Mouse (Mus musculus) megakaryocyte-erythroid progenitor cell, adult 5-6 weeks (primary cell): ENCODE data around the gene Hoxc11. TPM values are rescaled to one million over a fixed set of nuclear protein-coding genes. Genes with fewer than 3 reads are reported as not detected.
A peak's percentile ranks its signal among the peaks of the same experiment; 100 is the strongest.

Experiments
- ATAC-seq: replicated peaks from 2 replicates; pipeline ENCODE4 v1.8.0; 2016; ENCODE audit warnings: mild to moderate bottlenecking, inconsistent platforms; ENCODE audit not compliant: severe bottlenecking, poor library complexity, low FRiP score, low TSS enrichment
- total RNA-seq, 2 experiments: library from RNA; stranded (forward) in 1 of 2; stranded (reverse) in 1 of 2; fragments of 200-1000, 215-1000 nt in 1 of 2; fragments of >200 nt in 1 of 2; fragmentation: Nextera tagmentation in 1 of 2; gene quantifications; 2 replicates each; pipeline ENCODE4 v1.2.3; 2014 to 2017

Hoxc11 gene
- total RNA-seq, 2 experiments from 2014 or later = not detected

- ATAC-seq = peak; percentile 46
Measured at GRCm38 (mm10) chr15:102999183-102999831, 45.1 kb downstream of the Hoxc11 start.

- no peak for ATAC-seq
Measured at GRCm38 (mm10) chr15:102999955-103000354, 45.7 kb downstream of the Hoxc11 start.

GRCm38 (mm10) chr15:103000501-103000901 is 46.3 kb downstream of the Hoxc11 start:
- ATAC-seq = no peak

DNA sequence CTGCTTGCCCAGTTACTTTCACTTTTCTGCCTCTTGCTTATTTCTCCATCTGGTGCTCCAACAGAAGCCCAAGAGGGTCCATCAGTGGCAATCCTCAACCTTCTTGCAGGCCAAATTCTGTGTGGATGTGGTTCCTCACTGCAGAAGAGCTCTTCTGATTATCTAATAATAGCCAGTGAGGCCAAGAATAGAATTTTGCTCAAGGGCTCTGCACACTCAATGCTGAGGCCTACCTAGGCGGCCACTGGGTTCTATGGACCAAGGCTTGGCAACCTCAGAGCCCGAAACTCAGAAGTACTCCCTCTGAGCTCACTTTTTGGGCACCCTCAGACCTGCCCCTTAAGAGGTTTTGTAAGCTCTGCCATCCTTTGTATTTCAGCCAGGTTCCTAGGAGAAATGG is 47.1 kb downstream of the Hoxc11 start:
- no peak for ATAC-seq

GRCm38 (mm10) chr15:103002156-103002555 is 47.9 kb downstream of the Hoxc11 start:
- no peak for ATAC-seq

GRCm38 (mm10) chr15:103002821-103003448 is 48.7 kb downstream of the Hoxc11 start:
- no peak for ATAC-seq

DNA sequence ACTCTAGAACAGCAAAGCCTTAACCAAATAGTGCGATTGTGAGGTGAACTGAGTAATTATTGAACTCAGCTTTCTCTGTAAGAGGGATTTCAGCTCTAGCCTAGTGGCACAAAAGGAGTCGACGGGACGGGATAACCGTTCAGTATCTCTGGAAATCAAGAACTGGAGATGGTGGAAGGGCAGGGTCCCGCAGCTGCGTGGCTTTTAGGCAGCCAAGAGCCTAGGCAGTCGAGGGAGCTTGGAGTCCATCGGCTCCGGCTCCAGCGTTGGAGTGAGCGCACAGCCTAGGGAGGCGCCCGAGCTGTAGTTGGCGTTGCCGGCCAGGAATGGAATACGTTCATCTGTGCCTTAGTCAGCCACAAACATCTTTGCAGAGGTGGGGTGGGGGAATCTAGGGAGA is 51.1 kb downstream of the Hoxc11 start:
- no peak for ATAC-seq

DNA sequence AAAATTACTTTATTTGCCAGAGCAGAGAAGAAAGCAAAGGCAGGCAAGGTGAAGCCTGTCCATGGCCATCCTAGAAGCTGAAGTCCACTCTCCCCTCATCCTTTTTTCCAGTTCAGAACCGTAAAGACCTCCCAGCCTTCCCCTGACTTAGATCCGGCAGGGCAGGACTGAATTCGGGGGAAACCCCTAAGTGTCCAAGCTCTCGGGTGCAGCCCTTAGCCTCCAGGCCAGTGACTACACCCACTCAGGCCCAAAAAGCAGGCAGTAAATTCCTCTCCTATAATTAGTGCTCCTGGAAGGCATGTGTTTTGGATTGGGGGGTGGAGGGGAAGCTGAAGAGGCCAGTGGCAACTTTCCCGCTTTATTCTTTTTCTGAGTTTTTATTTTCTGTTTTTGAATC is 51.6 kb downstream of the Hoxc11 start:
- ATAC-seq = no peak

GRCm38 (mm10) chr15:103006326-103006725 is 52.1 kb downstream of the Hoxc11 start:
- ATAC-seq = no peak

Other genes with a start within 250 kb of the Hoxc11 start
- 11.3 and 14.1 TPM in 2 replicates for gene Calcoco1, start 232.2 kb upstream of the Hoxc11 start, total RNA-seq (2014; fragmentation: Nextera tagmentation)
- 12.6 and 20.3 TPM in 2 replicates for gene Calcoco1, start 232.2 kb upstream of the Hoxc11 start, total RNA-seq (2017)
- not detected in 2 replicates for gene Hoxc13, start 33.3 kb upstream of the Hoxc11 start, total RNA-seq (2014; fragmentation: Nextera tagmentation)
- not detected in 2 replicates for gene Hoxc13, start 33.3 kb upstream of the Hoxc11 start, total RNA-seq (2017)
- gene Hoxc12, start 17.7 kb upstream of the Hoxc11 start, total RNA-seq (2014; fragmentation: Nextera tagmentation) = not detected in 2 replicates
- not detected in 2 replicates for gene Hoxc12, start 17.7 kb upstream of the Hoxc11 start, total RNA-seq (2017)
- gene Hoxc10, start 12.4 kb downstream of the Hoxc11 start, total RNA-seq (2014; fragmentation: Nextera tagmentation) = not detected in 2 replicates
- not detected in 2 replicates for gene Hoxc10, start 12.4 kb downstream of the Hoxc11 start, total RNA-seq (2017)
- gene Hoxc5, start 13.0 kb downstream of the Hoxc11 start, total RNA-seq (2014; fragmentation: Nextera tagmentation) = not detected in 2 replicates
- gene Hoxc5, start 13.0 kb downstream of the Hoxc11 start, total RNA-seq (2017) = not detected in 2 replicates
- gene Hoxc9, start 22.0 kb downstream of the Hoxc11 start, total RNA-seq (2014; fragmentation: Nextera tagmentation) = not detected in 2 replicates
- not detected in 2 replicates for gene Hoxc9, start 22.0 kb downstream of the Hoxc11 start, total RNA-seq (2017)
- not detected in 2 replicates for gene Hoxc8, start 36.2 kb downstream of the Hoxc11 start, total RNA-seq (2014; fragmentation: Nextera tagmentation)
- not detected in 2 replicates for gene Hoxc8, start 36.2 kb downstream of the Hoxc11 start, total RNA-seq (2017)
- not detected in 2 replicates for gene Hoxc6, start 43.8 kb downstream of the Hoxc11 start, total RNA-seq (2014; fragmentation: Nextera tagmentation)
- gene Hoxc6, start 43.8 kb downstream of the Hoxc11 start, total RNA-seq (2017) = not detected in 2 replicates
- gene Hoxc4, start 64.5 kb downstream of the Hoxc11 start, total RNA-seq (2014; fragmentation: Nextera tagmentation) = not detected in 2 replicates
- not detected in 2 replicates for gene Hoxc4, start 64.5 kb downstream of the Hoxc11 start, total RNA-seq (2017)
- gene Smug1, start 212.7 kb downstream of the Hoxc11 start, total RNA-seq (2014; fragmentation: Nextera tagmentation) = 3.6 and 5.9 TPM in 2 replicates
- gene Smug1, start 212.7 kb downstream of the Hoxc11 start, total RNA-seq (2017) = 2.2 and 4.2 TPM in 2 replicates